Mouse (Mus musculus) monocyte, adult 5-6 weeks (primary cell): Measurements from ENCODE around the gene Rac3. TPM values are rescaled to one million over a fixed set of nuclear protein-coding genes. Genes with fewer than 3 reads are reported as not detected.
A peak's percentile ranks its signal among the peaks of the same experiment; 100 is the strongest.

ENCODE experiments used
- ATAC-seq: fragments of 153-309, 156-312 bp; replicated peaks from 2 replicates; pipeline ENCODE4 v1.8.0; 2017; ENCODE audit warnings: mild to moderate bottlenecking; ENCODE audit not compliant: low TSS enrichment, insufficient number of reproducible peaks, severe bottlenecking, poor library complexity, low FRiP score
- total RNA-seq: library from RNA; stranded (forward); fragments of 200-1000, 200-491, 200-594 nt; gene quantifications from 3 replicates; pipeline ENCODE4 v1.2.3, GENCODE M21; 2017

The Rac3 gene
- total RNA-seq, 1 experiment from 2014 or later = 9.7 TPM

DNA sequence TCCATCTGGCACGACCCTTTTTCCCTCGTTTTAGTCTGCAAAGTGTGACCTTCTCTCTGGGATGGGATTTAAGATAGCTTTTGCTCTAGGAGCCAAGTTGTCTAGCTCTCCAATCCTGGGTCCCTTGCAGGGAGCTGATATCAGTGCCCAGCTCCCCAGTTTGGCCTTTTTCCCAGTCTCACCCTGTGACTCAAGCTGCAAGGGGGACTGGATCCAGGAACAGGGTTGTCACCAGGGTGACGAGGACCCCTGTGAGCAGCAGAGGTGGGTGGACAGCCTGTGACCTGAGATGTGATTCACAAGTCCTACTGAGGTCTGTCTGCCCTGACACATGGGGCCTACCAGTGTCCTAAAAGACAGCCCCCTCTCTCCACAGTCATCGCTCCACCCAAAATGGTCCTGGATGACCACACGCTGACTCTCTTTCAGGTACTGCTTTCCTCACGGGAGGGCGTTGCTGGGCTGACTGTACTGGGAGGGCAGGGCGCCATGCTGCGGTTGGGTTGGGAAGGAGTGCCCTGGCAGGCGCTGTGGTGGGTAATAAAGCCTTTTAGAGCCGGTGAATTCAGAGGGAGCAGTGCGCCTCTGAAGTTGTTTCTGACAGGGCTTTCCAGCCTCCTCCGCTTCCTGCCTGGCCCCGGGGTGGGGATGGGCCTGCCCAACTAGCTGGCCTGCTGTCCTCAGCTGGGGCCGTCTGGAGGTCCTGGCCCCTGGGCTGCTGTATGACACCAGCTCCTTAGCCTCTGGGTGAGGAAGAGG, 17.4 kb upstream of the Rac3 start:
- ATAC-seq = no peak

DNA sequence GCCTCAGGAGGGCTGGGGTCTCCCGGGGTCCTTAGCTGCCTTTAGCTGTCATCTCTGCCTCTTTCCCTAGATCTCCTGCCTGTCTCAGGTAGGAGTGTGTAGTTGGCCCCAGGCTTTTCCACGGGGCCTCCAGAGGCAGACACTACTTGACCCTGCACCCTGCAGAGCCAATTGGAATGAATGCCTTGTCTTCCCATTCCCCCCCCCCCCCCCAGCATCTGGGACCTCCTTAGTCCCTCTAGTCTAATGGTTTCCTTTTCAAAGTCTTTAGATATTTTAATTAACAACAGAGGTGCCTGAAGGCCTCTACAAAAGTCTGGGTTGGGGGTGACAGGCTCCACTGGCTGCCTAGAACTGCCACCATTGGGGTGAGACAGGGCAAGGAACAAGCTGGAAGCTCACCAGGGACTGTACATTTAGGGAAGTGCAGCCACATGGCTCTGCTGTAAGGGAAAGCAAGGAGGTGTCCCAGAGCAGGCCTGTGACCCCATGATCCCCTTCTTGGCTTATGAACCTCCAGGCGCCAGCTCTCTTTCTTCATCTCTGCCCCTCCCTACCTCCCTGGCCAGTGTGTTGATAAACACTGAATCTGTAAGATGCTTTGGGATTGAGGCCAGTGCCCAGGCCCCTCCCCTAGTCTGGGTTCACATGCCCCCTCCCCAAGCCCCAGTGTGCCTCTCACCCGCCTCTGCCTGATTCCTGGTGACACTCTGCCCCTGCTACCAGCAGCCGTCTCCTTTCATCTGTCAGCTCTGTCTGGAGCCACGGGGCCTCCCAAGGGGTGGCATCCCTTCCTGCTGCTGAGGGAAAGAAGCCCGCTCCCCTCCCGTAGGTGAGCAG, 16.6 kb upstream of the Rac3 start:
- ATAC-seq = no peak

GRCm38 (mm10) chr11:120706120-120706519, 15.2 kb upstream of the Rac3 start:
- no peak for ATAC-seq

DNA sequence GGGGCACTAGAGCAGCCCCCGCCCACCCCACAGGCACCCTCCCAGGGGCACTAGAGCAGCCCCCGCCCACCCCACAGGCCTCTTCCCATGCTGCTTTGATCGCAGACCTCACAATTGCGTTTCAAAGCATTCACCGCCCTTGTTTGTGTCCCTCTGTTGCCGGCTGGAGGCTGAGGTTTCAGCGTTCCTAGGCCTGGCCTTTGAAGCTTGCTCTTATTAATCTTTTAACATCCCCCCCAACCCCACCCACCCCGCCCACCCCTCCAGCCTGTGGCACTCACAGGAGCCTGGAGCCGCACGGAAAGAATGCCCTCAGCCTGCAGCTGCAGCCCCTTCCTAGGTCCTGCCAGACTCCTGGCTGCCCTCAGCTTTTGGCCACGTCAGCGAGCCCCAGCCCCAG, 14.0 kb upstream of the Rac3 start:
- ATAC-seq = no peak

- ATAC-seq = no peak
Measured at GRCm38 (mm10) chr11:120707969-120708368, 13.3 kb upstream of the Rac3 start.

GRCm38 (mm10) chr11:120709551-120709950, 11.7 kb upstream of the Rac3 start:
- no peak for ATAC-seq

- ATAC-seq = no peak
Measured at GRCm38 (mm10) chr11:120710672-120711071, 10.6 kb upstream of the Rac3 start.

GRCm38 (mm10) chr11:120711980-120712604, 9.2 kb upstream of the Rac3 start:
- no peak for ATAC-seq

- ATAC-seq = no peak
Measured at GRCm38 (mm10) chr11:120712771-120713568, 8.3 kb upstream of the Rac3 start.

DNA sequence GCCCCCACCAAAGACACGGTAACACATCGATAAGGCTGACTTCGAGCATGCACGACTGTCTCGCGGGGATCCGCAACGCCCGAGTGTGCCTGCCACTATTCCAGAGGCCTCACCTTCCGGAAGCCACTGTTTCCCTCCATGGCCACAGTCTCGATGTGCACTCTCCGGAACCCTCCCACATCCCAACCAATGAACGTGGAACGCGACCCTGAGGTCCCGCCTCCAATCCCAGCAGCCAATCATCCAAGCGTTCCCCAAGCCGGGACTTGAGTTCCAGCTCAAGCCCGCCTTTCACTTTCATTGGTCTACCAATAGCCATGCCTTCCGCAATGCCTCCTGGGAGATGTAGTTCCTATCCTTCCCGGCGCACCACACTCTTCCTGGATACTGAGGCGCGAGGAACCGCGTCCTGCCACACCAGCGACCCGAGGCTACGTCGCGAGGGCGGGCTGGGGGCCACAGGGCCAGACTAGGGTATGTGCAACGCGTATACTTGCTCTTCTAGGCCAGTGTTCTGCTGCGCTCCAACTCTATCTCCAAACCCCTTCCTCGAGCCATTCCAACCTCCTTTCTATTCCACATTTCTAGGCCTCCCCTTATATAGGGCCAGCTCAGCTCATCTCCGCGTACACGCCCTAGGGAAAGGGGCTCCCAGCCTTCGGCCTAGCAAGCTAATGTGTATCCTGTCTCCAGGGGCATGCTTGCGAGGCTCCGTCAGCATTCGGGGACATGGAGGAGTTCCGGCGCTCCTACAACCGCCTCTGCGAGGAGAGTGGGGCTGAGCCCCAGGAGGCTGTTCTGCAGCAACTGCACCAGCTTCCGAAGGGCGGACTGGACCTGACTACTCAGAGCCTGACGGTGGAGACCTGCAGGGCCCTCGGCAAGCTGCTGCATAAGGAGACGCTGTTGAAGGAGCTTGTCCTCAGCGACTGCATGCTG, 7.4 kb upstream of the Rac3 start, which contains the start of the genes Cenpx and Lrrc45:
Gene Cenpx (minus strand): TSS at position 159 of the 939 bp plus-strand sequence.
Gene Lrrc45 (plus strand): TSS at position 346 of the 939 bp plus-strand sequence.
- peak; percentile 95 for ATAC-seq

GRCm38 (mm10) chr11:120714546-120714945, 6.7 kb upstream of the Rac3 start:
- no peak for ATAC-seq

- ATAC-seq = no peak
Measured at GRCm38 (mm10) chr11:120715131-120715530, 6.1 kb upstream of the Rac3 start.

GRCm38 (mm10) chr11:120719242-120719641, 2.0 kb upstream of the Rac3 start:
- ATAC-seq = no peak

DNA sequence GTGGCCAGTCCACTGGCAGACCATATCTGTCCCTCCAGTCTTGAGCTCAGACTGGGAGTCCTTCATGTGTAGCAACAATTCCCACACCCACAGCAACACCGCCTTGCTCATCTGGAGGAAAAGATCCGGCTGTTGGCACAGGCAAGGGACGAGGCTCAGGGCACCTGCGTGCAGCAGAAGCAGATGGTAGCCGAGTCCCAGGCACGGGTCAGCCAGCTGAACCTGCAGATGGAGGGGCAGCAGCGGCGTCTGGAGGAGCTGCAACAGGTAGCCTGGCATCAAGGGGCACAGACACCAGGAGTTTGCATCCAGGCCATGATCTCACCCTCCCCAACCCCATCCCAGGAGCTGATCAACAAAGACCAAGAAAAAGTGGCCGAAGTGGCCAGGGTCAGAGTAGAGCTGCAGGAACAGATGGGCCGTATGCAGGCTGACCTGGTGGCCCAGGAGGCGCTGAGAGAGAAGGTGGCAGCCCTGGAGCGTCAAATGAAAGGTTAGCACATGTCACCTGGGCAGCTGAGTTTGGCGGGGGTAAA, 1.4 kb upstream of the Rac3 start:
- ATAC-seq = no peak

- ATAC-seq = peak; percentile 82
Measured at GRCm38 (mm10) chr11:120720450-120720849, 820 bp upstream of the Rac3 start.

GRCm38 (mm10) chr11:120722067-120722630, 879 bp downstream of the Rac3 start:
- ATAC-seq = no peak

- ATAC-seq = no peak
Measured at GRCm38 (mm10) chr11:120722761-120723382, 1.6 kb downstream of the Rac3 start.
